In the genomic region with DNA sequence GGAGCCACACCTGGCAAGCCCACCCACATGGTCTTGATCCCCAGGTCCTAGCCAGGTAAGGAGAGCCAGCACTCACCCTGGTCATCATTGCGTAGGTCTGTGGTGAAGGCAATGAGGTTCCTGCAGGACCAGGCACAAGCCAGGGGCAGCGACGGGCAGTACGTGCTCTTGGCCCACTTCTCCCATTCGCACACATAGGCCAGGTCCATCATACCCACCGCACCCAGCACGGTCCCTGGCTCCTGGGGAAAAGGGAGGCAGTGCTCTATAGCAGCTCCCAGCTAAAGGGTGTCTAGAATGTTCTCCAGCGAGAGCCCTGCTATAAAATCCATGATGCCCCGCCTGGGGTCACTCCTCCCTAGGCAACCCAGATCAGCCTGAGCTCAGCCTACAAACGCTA, we compare ENCODE assay signal across 14 mouse cellular contexts. TPM values are rescaled to one million over a fixed set of nuclear protein-coding genes. Genes with fewer than 3 reads are reported as not detected.
DNase-seq lines count a peak whose midpoint lies in the region; ATAC-seq lines count a peak whose summit lies in the region.
"Had no signal": no experiment of that assay in that cellular context is flagged by ENCODE, and none has a peak within 500 bp of the region (broad histone marks: within the 10 kb centered on the region; RNA-seq: fewer than 3 reads in every experiment).

No protein-coding gene starts in this region.

- H3K4me1 ChIP-seq in forebrain, embryonic 10.5 days = peaks cover 21% of the 10 kb centered on the region
- peaks cover 9% of the 10 kb centered on the region for H3K4me1 ChIP-seq in forebrain, embryonic 16.5 days (replicated peaks; ENCODE audit: control insufficient read depth, insufficient read depth, low read length)
- H3K4me1 ChIP-seq in hindbrain, embryonic 15.5 days (replicated peaks) = peaks cover 12% of the 10 kb centered on the region
- peaks cover 6% of the 10 kb centered on the region for H3K4me1 ChIP-seq in hindbrain, embryonic 16.5 days (ENCODE audit: control insufficient read depth, insufficient read depth, low read depth, low read length)
- H3K4me1 ChIP-seq in midbrain, embryonic 13.5 days (replicated peaks) = peaks cover 18% of the 10 kb centered on the region
- peaks cover 3% of the 10 kb centered on the region; the same call in 1 of the 2 replicates for H3K4me1 ChIP-seq in midbrain, embryonic 14.5 days (ENCODE audit: control insufficient read depth, insufficient read depth, low read length)
- peaks cover 21% of the 10 kb centered on the region for H3K4me1 ChIP-seq in liver, embryonic 16.5 days (ENCODE audit: control insufficient read depth, low read depth, low read length)

- H3K9ac ChIP-seq in forebrain, embryonic 16.5 days (replicated peaks; ENCODE audit: low read depth, low read length) = no peak overlapping the region
- no peak overlapping the region for H3K9ac ChIP-seq in hindbrain, embryonic 15.5 days
- H3K9ac ChIP-seq in hindbrain, embryonic 16.5 days (ENCODE audit: low read depth, low read length) = no peak overlapping the region
- no peak overlapping the region for H3K9ac ChIP-seq in midbrain, embryonic 13.5 days (replicated peaks)
- no peak overlapping the region for H3K9ac ChIP-seq in midbrain, embryonic 14.5 days (replicated peaks; ENCODE audit: low read length)
- H3K9ac ChIP-seq in liver, embryonic 16.5 days (ENCODE audit: low read depth, low read length) = no peak overlapping the region
- H3K9ac ChIP-seq: heart, embryonic 15.5 days had no signal

- peaks cover 68% of the 10 kb centered on the region for H3K36me3 ChIP-seq in forebrain, embryonic 10.5 days (replicated peaks)
- H3K36me3 ChIP-seq in forebrain, embryonic 16.5 days (ENCODE audit: control insufficient read depth, insufficient read depth) = peaks cover 6% of the 10 kb centered on the region
- peaks cover 33% of the 10 kb centered on the region for H3K36me3 ChIP-seq in hindbrain, embryonic 15.5 days
- peaks cover 23% of the 10 kb centered on the region for H3K36me3 ChIP-seq in hindbrain, embryonic 16.5 days (ENCODE audit: control insufficient read depth, insufficient read depth, low read length)
- H3K36me3 ChIP-seq in midbrain, embryonic 13.5 days = peaks cover 66% of the 10 kb centered on the region
- H3K36me3 ChIP-seq in midbrain, embryonic 14.5 days (ENCODE audit: control insufficient read depth, insufficient read depth, low read length) = peaks cover 59% of the 10 kb centered on the region
- H3K36me3 ChIP-seq in liver, embryonic 16.5 days (ENCODE audit: control insufficient read depth, insufficient read depth) = peaks cover 12% of the 10 kb centered on the region

- peaks cover 55% of the 10 kb centered on the region for H3K27me3 ChIP-seq in forebrain, embryonic 10.5 days (ENCODE audit: poor library complexity, severe bottlenecking)
- H3K27me3 ChIP-seq in forebrain, embryonic 16.5 days (replicated peaks; ENCODE audit: control insufficient read depth, insufficient read depth, low read length) = no peaks in the 10 kb centered on the region
- no peaks in the 10 kb centered on the region for H3K27me3 ChIP-seq in hindbrain, embryonic 15.5 days
- H3K27me3 ChIP-seq in hindbrain, embryonic 16.5 days (replicated peaks; ENCODE audit: control insufficient read depth, insufficient read depth, low read length) = no peaks in the 10 kb centered on the region
- peaks cover 8% of the 10 kb centered on the region; the same call in 1 of the 2 replicates for H3K27me3 ChIP-seq in midbrain, embryonic 13.5 days
- no peaks in the 10 kb centered on the region for H3K27me3 ChIP-seq in midbrain, embryonic 14.5 days (ENCODE audit: control insufficient read depth, insufficient read depth, low read length)
- no peaks in the 10 kb centered on the region for H3K27me3 ChIP-seq in liver, embryonic 16.5 days (ENCODE audit: control insufficient read depth, insufficient read depth, low read depth, low read length)
- H3K27me3 ChIP-seq: heart, embryonic 15.5 days had no signal

- 0 out of 2 replicates have a peak, but pooled peaks cover 3% of the 10 kb centered on the region for H3K9me3 ChIP-seq in forebrain, embryonic 10.5 days
- no peaks in the 10 kb centered on the region for H3K9me3 ChIP-seq in forebrain, embryonic 16.5 days (ENCODE audit: control insufficient read depth, low read length)
- no peaks in the 10 kb centered on the region for H3K9me3 ChIP-seq in hindbrain, embryonic 15.5 days
- H3K9me3 ChIP-seq in hindbrain, embryonic 16.5 days (ENCODE audit: control insufficient read depth, low read length) = no peaks in the 10 kb centered on the region
- no peaks in the 10 kb centered on the region for H3K9me3 ChIP-seq in midbrain, embryonic 13.5 days
- H3K9me3 ChIP-seq in midbrain, embryonic 14.5 days (ENCODE audit: control insufficient read depth, low read length) = no peaks in the 10 kb centered on the region
- H3K9me3 ChIP-seq in liver, embryonic 16.5 days (replicated peaks; ENCODE audit: control insufficient read depth, low read length) = no peaks in the 10 kb centered on the region
- H3K9me3 ChIP-seq: heart, embryonic 15.5 days had no signal

- peak overlapping the region; percentile 73 for H3K4me3 ChIP-seq in forebrain, embryonic 10.5 days
- no peak overlapping the region for H3K4me3 ChIP-seq in forebrain, embryonic 16.5 days (replicated peaks; ENCODE audit: low read length)
- peak overlapping the region; percentile 92 for H3K4me3 ChIP-seq in hindbrain, embryonic 15.5 days
- H3K4me3 ChIP-seq in hindbrain, embryonic 16.5 days (ENCODE audit: low read length) = no peak overlapping the region
- H3K4me3 ChIP-seq in midbrain, embryonic 13.5 days (replicated peaks) = peak overlapping the region; percentile 58; the same call in 1 of the 2 replicates
- H3K4me3 ChIP-seq in midbrain, embryonic 14.5 days (replicated peaks; ENCODE audit: low read depth, low read length) = no peak overlapping the region
- H3K4me3 ChIP-seq in liver, embryonic 16.5 days (ENCODE audit: low read depth, low read length) = peak overlapping the region; percentile 95; the same call in 1 of the 2 replicates

- H3K27ac ChIP-seq in forebrain, embryonic 10.5 days = 0 out of 2 replicates have a peak overlapping the region, but pooled peaks have one; percentile 25
- H3K27ac ChIP-seq in forebrain, embryonic 16.5 days (ENCODE audit: low read length) = no peak overlapping the region
- no peak overlapping the region for H3K27ac ChIP-seq in hindbrain, embryonic 15.5 days (replicated peaks)
- H3K27ac ChIP-seq in hindbrain, embryonic 16.5 days (ENCODE audit: low read depth, low read length) = no peak overlapping the region
- H3K27ac ChIP-seq in midbrain, embryonic 13.5 days = no peak overlapping the region
- H3K27ac ChIP-seq in midbrain, embryonic 14.5 days (replicated peaks; ENCODE audit: low read depth, low read length) = no peak overlapping the region
- H3K27ac ChIP-seq in liver, embryonic 16.5 days (ENCODE audit: low read length) = no peak overlapping the region

- 94% methylated on average over 10 of the region's 10 CpGs for WGBS in forebrain, embryonic 10.5 days
- 95% methylated on average over 10 of the region's 10 CpGs for WGBS in forebrain, embryonic 16.5 days
- WGBS in hindbrain, embryonic 15.5 days = 95% methylated on average over 10 of the region's 10 CpGs
- WGBS in hindbrain, embryonic 16.5 days = 94% methylated on average over 10 of the region's 10 CpGs
- WGBS in midbrain, embryonic 13.5 days = 92% methylated on average over 10 of the region's 10 CpGs
- 90% methylated on average over 10 of the region's 10 CpGs for WGBS in midbrain, embryonic 14.5 days
- 90% methylated on average over 10 of the region's 10 CpGs for WGBS in liver, embryonic 16.5 days (ENCODE audit: insufficient replicate concordance)

- ATAC-seq in forebrain, embryonic 16.5 days = no peak
- no peak for ATAC-seq in hindbrain, embryonic 15.5 days (ENCODE audit: low FRiP score, low read depth)
- no peak for ATAC-seq in hindbrain, embryonic 16.5 days
- ATAC-seq in midbrain, embryonic 13.5 days = no peak
- no peak for ATAC-seq in midbrain, embryonic 14.5 days (ENCODE audit: low FRiP score, low TSS enrichment)
- ATAC-seq in liver, embryonic 16.5 days (ENCODE audit: low read depth) = no peak

- H3K4me2 ChIP-seq in forebrain, embryonic 16.5 days (ENCODE audit: low read length) = no peak overlapping the region
- no peak overlapping the region for H3K4me2 ChIP-seq in hindbrain, embryonic 15.5 days
- H3K4me2 ChIP-seq in hindbrain, embryonic 16.5 days (ENCODE audit: low read length) = no peak overlapping the region
- H3K4me2 ChIP-seq in midbrain, embryonic 13.5 days (replicated peaks) = 0 out of 2 replicates have a peak overlapping the region, but pooled peaks have one; percentile 45
- no peak overlapping the region for H3K4me2 ChIP-seq in midbrain, embryonic 14.5 days (ENCODE audit: low read length)
- no peak overlapping the region for H3K4me2 ChIP-seq in liver, embryonic 16.5 days (ENCODE audit: low read depth, low read length)

- DNase-seq in forebrain, embryonic 10.5 days (ENCODE audit: extremely low spot score, low spot score) = no peak
- no peak for DNase-seq in midbrain, embryonic 14.5 days
- DNase-seq in natural killer cell, adult 2 months (ENCODE audit: low spot score in 2 of 2) = no peak
- DNase-seq: B cell, adult 2 months; gastrocnemius, postnatal 10 days; kidney, adult 11 months; lung, postnatal 10 days; thymus, adult 2 months had no signal

RNA-seq across cellular contexts. Expression of gene Med16, which starts 1.3 kb away (rescaled TPM):
- polyA plus RNA-seq in forebrain, embryonic 10.5 days (2016; fragmentation: Nextera tagmentation; extraction: Ambion mirVana) = 61.8 and 65.7 TPM in 2 replicates
- 53.8 and 54.0 TPM in 2 replicates for polyA plus RNA-seq in forebrain, embryonic 16.5 days (2015; fragmentation: Nextera tagmentation; extraction: Ambion mirVana)
- polyA plus RNA-seq in hindbrain, embryonic 15.5 days (2015; fragmentation: Nextera tagmentation; extraction: Ambion mirVana) = 51.2 and 54.2 TPM in 2 replicates
- polyA plus RNA-seq in hindbrain, embryonic 16.5 days (2015; fragmentation: Nextera tagmentation; extraction: Ambion mirVana) = 48.2 and 53.8 TPM in 2 replicates
- 62.9 and 69.1 TPM in 2 replicates for polyA plus RNA-seq in midbrain, embryonic 13.5 days (2015; fragmentation: Nextera tagmentation; extraction: Ambion mirVana)
- polyA plus RNA-seq in midbrain, embryonic 14.5 days (2014; fragmentation: Nextera tagmentation; extraction: Ambion mirVana) = 57.2 and 58.8 TPM in 2 replicates
- 14.7 and 15.3 TPM in 2 replicates for polyA plus RNA-seq in liver, embryonic 16.5 days (2015; fragmentation: Nextera tagmentation; extraction: Ambion mirVana)

RNA-seq across cellular contexts. Expression of gene Gm26602, which starts 3.2 kb away (rescaled TPM):
- 1.9 TPM in 1 of 2 replicates, not detected in the other for polyA plus RNA-seq in forebrain, embryonic 10.5 days (2016; fragmentation: Nextera tagmentation; extraction: Ambion mirVana)
- 17.7 and 36.3 TPM in 2 replicates for polyA plus RNA-seq in forebrain, embryonic 16.5 days (2015; fragmentation: Nextera tagmentation; extraction: Ambion mirVana)
- 3.0 TPM in 1 of 2 replicates, not detected in the other for polyA plus RNA-seq in hindbrain, embryonic 15.5 days (2015; fragmentation: Nextera tagmentation; extraction: Ambion mirVana)
- 1.4 and 18.3 TPM in 2 replicates for polyA plus RNA-seq in hindbrain, embryonic 16.5 days (2015; fragmentation: Nextera tagmentation; extraction: Ambion mirVana)
- polyA plus RNA-seq in midbrain, embryonic 13.5 days (2015; fragmentation: Nextera tagmentation; extraction: Ambion mirVana) = 17.5 and 34.1 TPM in 2 replicates
- polyA plus RNA-seq in midbrain, embryonic 14.5 days (2014; fragmentation: Nextera tagmentation; extraction: Ambion mirVana) = 3.5 and 8.6 TPM in 2 replicates
- polyA plus RNA-seq in liver, embryonic 16.5 days (2015; fragmentation: Nextera tagmentation; extraction: Ambion mirVana) = 2.5 TPM in 1 of 2 replicates, not detected in the other
- polyA plus RNA-seq: thymus, adult 2 months had no signal

RNA-seq across cellular contexts. Expression of gene Kiss1r, which starts 9.4 kb away (rescaled TPM):
- polyA plus RNA-seq in forebrain, embryonic 10.5 days (2016; fragmentation: Nextera tagmentation; extraction: Ambion mirVana) = 0.28 and 0.48 TPM in 2 replicates
- 2.7 and 3.6 TPM in 2 replicates for polyA plus RNA-seq in forebrain, embryonic 16.5 days (2015; fragmentation: Nextera tagmentation; extraction: Ambion mirVana)
- polyA plus RNA-seq in hindbrain, embryonic 15.5 days (2015; fragmentation: Nextera tagmentation; extraction: Ambion mirVana) = 2.7 and 3.1 TPM in 2 replicates
- polyA plus RNA-seq in hindbrain, embryonic 16.5 days (2015; fragmentation: Nextera tagmentation; extraction: Ambion mirVana) = 3.1 and 3.7 TPM in 2 replicates
- polyA plus RNA-seq in midbrain, embryonic 13.5 days (2015; fragmentation: Nextera tagmentation; extraction: Ambion mirVana) = 2.2 and 2.3 TPM in 2 replicates
- 2.4 and 2.9 TPM in 2 replicates for polyA plus RNA-seq in midbrain, embryonic 14.5 days (2014; fragmentation: Nextera tagmentation; extraction: Ambion mirVana)
- 0.18 and 0.20 TPM in 2 replicates for polyA plus RNA-seq in liver, embryonic 16.5 days (2015; fragmentation: Nextera tagmentation; extraction: Ambion mirVana)

RNA-seq across cellular contexts. Expression of gene R3hdm4, which starts 13.6 kb away (rescaled TPM):
- polyA plus RNA-seq in forebrain, embryonic 10.5 days (2016; fragmentation: Nextera tagmentation; extraction: Ambion mirVana) = 112 and 116 TPM in 2 replicates
- 289 and 309 TPM in 2 replicates for polyA plus RNA-seq in forebrain, embryonic 16.5 days (2015; fragmentation: Nextera tagmentation; extraction: Ambion mirVana)
- polyA plus RNA-seq in hindbrain, embryonic 15.5 days (2015; fragmentation: Nextera tagmentation; extraction: Ambion mirVana) = 258 and 289 TPM in 2 replicates
- 293 and 300 TPM in 2 replicates for polyA plus RNA-seq in hindbrain, embryonic 16.5 days (2015; fragmentation: Nextera tagmentation; extraction: Ambion mirVana)
- 231 TPM in 2 replicates for polyA plus RNA-seq in midbrain, embryonic 13.5 days (2015; fragmentation: Nextera tagmentation; extraction: Ambion mirVana)
- 220 and 229 TPM in 2 replicates for polyA plus RNA-seq in midbrain, embryonic 14.5 days (2014; fragmentation: Nextera tagmentation; extraction: Ambion mirVana)
- polyA plus RNA-seq in liver, embryonic 16.5 days (2015; fragmentation: Nextera tagmentation; extraction: Ambion mirVana) = 47.1 and 49.3 TPM in 2 replicates

RNA-seq across cellular contexts. Expression of gene Cfd, which starts 16.8 kb away (rescaled TPM):
- not detected in 2 replicates for polyA plus RNA-seq in forebrain, embryonic 10.5 days (2016; fragmentation: Nextera tagmentation; extraction: Ambion mirVana)
- not detected in 2 replicates for polyA plus RNA-seq in forebrain, embryonic 16.5 days (2015; fragmentation: Nextera tagmentation; extraction: Ambion mirVana)
- polyA plus RNA-seq in hindbrain, embryonic 15.5 days (2015; fragmentation: Nextera tagmentation; extraction: Ambion mirVana) = not detected in 2 replicates
- polyA plus RNA-seq in hindbrain, embryonic 16.5 days (2015; fragmentation: Nextera tagmentation; extraction: Ambion mirVana) = not detected in 2 replicates
- polyA plus RNA-seq in midbrain, embryonic 13.5 days (2015; fragmentation: Nextera tagmentation; extraction: Ambion mirVana) = not detected in 2 replicates
- not detected in 2 replicates for polyA plus RNA-seq in midbrain, embryonic 14.5 days (2014; fragmentation: Nextera tagmentation; extraction: Ambion mirVana)
- polyA plus RNA-seq in liver, embryonic 16.5 days (2015; fragmentation: Nextera tagmentation; extraction: Ambion mirVana) = not detected in 2 replicates
- polyA plus RNA-seq: heart, embryonic 15.5 days had no signal

Comparison
In these comparisons a context has a peak if more than half of its experiments do, and no peak if none do; other contexts are left out.
1. H3K4me3 ChIP-seq: peak in forebrain, embryonic 10.5 days (single experiment), hindbrain, embryonic 15.5 days (single experiment), midbrain, embryonic 13.5 days (single experiment) and liver, embryonic 16.5 days (single experiment); none in forebrain, embryonic 16.5 days (single experiment), hindbrain, embryonic 16.5 days (single experiment) and midbrain, embryonic 14.5 days (single experiment).